Mouse (Mus musculus): ENCODE measurements at regions not wholly inside any gene's neighbourhood (a gene's known extent, or its start where the extent isn't known, plus 50 kb on each side); places are given as distances from the start of the nearest gene placed in this dataset.
A peak's percentile ranks its signal among the peaks of the same experiment; 100 is the strongest.
"Not testable (repeated sequence)": the region's sequence is repeated elsewhere in the genome, so short reads cannot be mapped to it uniquely, and the experiment has no call there.

GRCm38 (mm10) chr9:94146787-94147186 lies 391.1 kb downstream of the 1190002N15Rik start:
- Histone ChIP-seq H3K4me3 (replicated peaks; ENCODE audit: insufficient read depth, low read depth, low read length) (no peak overlapping the region), H3K27ac (ENCODE audit: insufficient read depth, low read length) (no peak overlapping the region), H3K4me1 (ENCODE audit: control insufficient read depth, insufficient read depth, low read length) (no peaks in the 10 kb centered on the region), H3K27me3 (ENCODE audit: control insufficient read depth, insufficient read depth, low read length) (no peaks in the 10 kb centered on the region)
- TF ChIP-seq POLR2A (IDR thresholded peaks at IDR 0.05; ENCODE audit: borderline replicate concordance, insufficient read depth, low read length), result no peak
- no peak for TF ChIP-seq CTCF (IDR thresholded peaks at IDR 0.05; ENCODE audit: borderline replicate concordance, insufficient read depth, low read depth, low read length)
- DNase-seq, result no peak
- WGBS, result 97% methylated on average over 3 of the region's 3 CpGs

GRCm38 (mm10) chr9:94136444-94136843 lies 401.4 kb downstream of the 1190002N15Rik start:
- no peak for TF ChIP-seq POLR2A (IDR thresholded peaks at IDR 0.05; ENCODE audit: borderline replicate concordance, insufficient read depth, low read length)
- no peak for TF ChIP-seq CTCF (IDR thresholded peaks at IDR 0.05; ENCODE audit: borderline replicate concordance, insufficient read depth, low read depth, low read length)
- Histone ChIP-seq H3K27ac (ENCODE audit: insufficient read depth, low read length) (no peak overlapping the region), H3K27me3 (ENCODE audit: control insufficient read depth, insufficient read depth, low read length) (no peaks in the 10 kb centered on the region), H3K4me3 (replicated peaks; ENCODE audit: insufficient read depth, low read depth, low read length) (no peak overlapping the region), H3K4me1 (ENCODE audit: control insufficient read depth, insufficient read depth, low read length) (0 out of 2 replicates have a peak, but pooled peaks cover 2% of the 10 kb centered on the region)
- WGBS, result 61% methylated on average over 1 of the region's 1 CpGs
- DNase-seq, result no peak

- DNase-seq, result no peak
- H3K27ac ChIP-seq (ENCODE audit: insufficient read depth, low read length), result no peak overlapping the region
- 0 out of 2 replicates have a peak, but pooled peaks cover 2% of the 10 kb centered on the region for H3K4me1 ChIP-seq (ENCODE audit: control insufficient read depth, insufficient read depth, low read length)
- WGBS, result 98% methylated on average over 2 of the region's 2 CpGs
- no peak overlapping the region for H3K4me3 ChIP-seq (replicated peaks; ENCODE audit: insufficient read depth, low read depth, low read length)
- no peaks in the 10 kb centered on the region for H3K27me3 ChIP-seq (ENCODE audit: control insufficient read depth, insufficient read depth, low read length)
- TF ChIP-seq POLR2A (IDR thresholded peaks at IDR 0.05; ENCODE audit: borderline replicate concordance, insufficient read depth, low read length), result no peak
- no peak for TF ChIP-seq CTCF (IDR thresholded peaks at IDR 0.05; ENCODE audit: borderline replicate concordance, insufficient read depth, low read depth, low read length)
These were observed 404.2 kb downstream of the 1190002N15Rik start for GRCm38 (mm10) chr9:94133682-94134081.

- 91% methylated on average over 1 of the region's 1 CpGs for WGBS
- no peak overlapping the region for H3K4me3 ChIP-seq (replicated peaks; ENCODE audit: insufficient read depth, low read depth, low read length)
- no peak for DNase-seq
These were observed 406.5 kb downstream of the 1190002N15Rik start for GRCm38 (mm10) chr9:94131367-94131766.

GRCm38 (mm10) chr9:94116961-94117360 lies 420.9 kb downstream of the 1190002N15Rik start:
- H3K4me1 ChIP-seq (ENCODE audit: control insufficient read depth, insufficient read depth, low read length), result peaks cover 2% of the 10 kb centered on the region; the same call in 1 of the 2 replicates

More at GRCm38 (mm10) chr9:94131367-94131766, 406.5 kb downstream of the 1190002N15Rik start:
- TF ChIP-seq POLR2A (IDR thresholded peaks at IDR 0.05; ENCODE audit: borderline replicate concordance, insufficient read depth, low read length), result no peak
- no peak for TF ChIP-seq CTCF (IDR thresholded peaks at IDR 0.05; ENCODE audit: borderline replicate concordance, insufficient read depth, low read depth, low read length)
- H3K27ac ChIP-seq (ENCODE audit: insufficient read depth, low read length), result no peak overlapping the region
- H3K4me1 ChIP-seq (ENCODE audit: control insufficient read depth, insufficient read depth, low read length), result no peaks in the 10 kb centered on the region
- no peaks in the 10 kb centered on the region for H3K27me3 ChIP-seq (ENCODE audit: control insufficient read depth, insufficient read depth, low read length)

GRCm38 (mm10) chr9:94107701-94108100 lies 430.2 kb downstream of the 1190002N15Rik start:
- H3K4me3 ChIP-seq (replicated peaks; ENCODE audit: insufficient read depth, low read depth, low read length); H3K27me3 ChIP-seq (ENCODE audit: control insufficient read depth, insufficient read depth, low read length); H3K27ac ChIP-seq (ENCODE audit: insufficient read depth, low read length); DNase-seq; H3K4me1 ChIP-seq (ENCODE audit: control insufficient read depth, insufficient read depth, low read length): not testable (repeated sequence)
- WGBS, result 60% methylated on average over 1 of the region's 1 CpGs

More at GRCm38 (mm10) chr9:94116961-94117360, 420.9 kb downstream of the 1190002N15Rik start:
- 16% methylated on average over 5 of the region's 5 CpGs for WGBS
- H3K27me3 ChIP-seq (ENCODE audit: control insufficient read depth, insufficient read depth, low read length), result no peaks in the 10 kb centered on the region
- no peak overlapping the region for H3K27ac ChIP-seq (ENCODE audit: insufficient read depth, low read length)
- DNase-seq, result peak; percentile 9 to 26
- no peak overlapping the region for H3K4me3 ChIP-seq (replicated peaks; ENCODE audit: insufficient read depth, low read depth, low read length)
- no peak for TF ChIP-seq POLR2A (IDR thresholded peaks at IDR 0.05; ENCODE audit: borderline replicate concordance, insufficient read depth, low read length)
- no peak for TF ChIP-seq CTCF (IDR thresholded peaks at IDR 0.05; ENCODE audit: borderline replicate concordance, insufficient read depth, low read depth, low read length)

GRCm38 (mm10) chr9:94104669-94105068 lies 433.2 kb downstream of the 1190002N15Rik start:
- TF ChIP-seq CTCF (IDR thresholded peaks at IDR 0.05; ENCODE audit: borderline replicate concordance, insufficient read depth, low read depth, low read length), result no peak
- no peak for TF ChIP-seq POLR2A (IDR thresholded peaks at IDR 0.05; ENCODE audit: borderline replicate concordance, insufficient read depth, low read length)
- Histone ChIP-seq H3K27ac (ENCODE audit: insufficient read depth, low read length) (no peak overlapping the region), H3K4me3 (replicated peaks; ENCODE audit: insufficient read depth, low read depth, low read length) (no peak overlapping the region), H3K27me3 (ENCODE audit: control insufficient read depth, insufficient read depth, low read length) (no peaks in the 10 kb centered on the region), H3K4me1 (ENCODE audit: control insufficient read depth, insufficient read depth, low read length) (no peaks in the 10 kb centered on the region)
- no peak for DNase-seq
- WGBS, result 93% methylated on average over 4 of the region's 4 CpGs

GRCm38 (mm10) chr9:94101958-94102357 lies 435.9 kb downstream of the 1190002N15Rik start:
- no peak for DNase-seq
- no peak for TF ChIP-seq CTCF (IDR thresholded peaks at IDR 0.05; ENCODE audit: borderline replicate concordance, insufficient read depth, low read depth, low read length)
- no peak for TF ChIP-seq POLR2A (IDR thresholded peaks at IDR 0.05; ENCODE audit: borderline replicate concordance, insufficient read depth, low read length)
- Histone ChIP-seq H3K4me3 (replicated peaks; ENCODE audit: insufficient read depth, low read depth, low read length) (no peak overlapping the region), H3K4me1 (ENCODE audit: control insufficient read depth, insufficient read depth, low read length) (no peaks in the 10 kb centered on the region), H3K27me3 (ENCODE audit: control insufficient read depth, insufficient read depth, low read length) (no peaks in the 10 kb centered on the region), H3K27ac (ENCODE audit: insufficient read depth, low read length) (no peak overlapping the region)
- WGBS, result 61% methylated on average over 3 of the region's 3 CpGs

Measured in cerebellum, adult 2 months (tissue).